Mouse (Mus musculus) heart, postnatal 0 days (tissue): ENCODE measurements around the gene Msh4.

Experiments used
- CTCF ChIP-seq: IDR thresholded peaks from 2 replicates; pipeline ENCODE4 v1.5.1; 2016; ENCODE audit warnings: antibody characterized with exemption, control low read depth, low read depth
- EP300 ChIP-seq: IDR thresholded peaks from 2 replicates; pipeline ENCODE4 v1.6.1; 2016; ENCODE audit warnings: antibody characterized with exemption, low read depth

- no peak for TF ChIP-seq CTCF
- TF ChIP-seq EP300: no peak
Measured at GRCm38 (mm10) chr3:153888141-153888540, 17.8 kb downstream of the Msh4 start.
